Mouse (Mus musculus): ENCODE results near the gene Gbx2. TPM values are rescaled to one million over a fixed set of nuclear protein-coding genes. Genes with fewer than 3 reads are reported as not detected.

Gene Gbx2
- not detected in 2 replicates for polyA plus RNA-seq (2015; fragmentation: Nextera tagmentation; extraction: Ambion mirVana)

DNA sequence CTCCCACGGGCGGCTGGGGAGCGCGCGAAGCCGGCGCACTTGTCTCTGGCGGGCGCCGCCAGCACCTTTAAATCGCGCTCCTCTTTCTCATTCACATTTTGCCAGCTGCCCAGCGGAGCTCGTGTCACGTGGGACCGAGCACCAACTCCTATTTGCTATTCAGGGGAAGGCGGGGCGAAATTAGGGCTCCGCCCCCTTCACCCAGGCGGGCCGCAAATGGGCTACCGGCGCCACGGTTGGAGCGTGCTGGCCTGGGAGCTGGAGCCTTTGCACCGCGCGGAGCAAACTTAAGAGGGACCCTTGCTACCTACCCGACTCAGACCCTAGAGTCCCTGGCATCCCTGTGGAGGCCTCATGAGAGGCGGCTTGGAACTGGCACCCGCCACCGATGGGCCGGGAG, at the start of gene Gbx2:
Gbx2 (minus strand) TSS at position 60 of the 400 bp plus-strand sequence.
- Histone ChIP-seq H3K27ac (ENCODE audit: low read length) (no peak within 1 kb of the TSS), H3K27me3 (ENCODE audit: control insufficient read depth, insufficient read depth, low read depth, low read length) (peaks cover 96% of the 10 kb centered on the region), H3K4me1 (replicated peaks; ENCODE audit: control insufficient read depth, insufficient read depth, low read length) (peaks cover 27% of the 10 kb centered on the region), H3K4me3 (ENCODE audit: low read length) (peak within 1 kb of the TSS; percentile 46), H3K9me3 (ENCODE audit: control insufficient read depth, low read length) (no peaks in the 10 kb centered on the region), H3K4me2 (ENCODE audit: low read depth, low read length) (peak within 1 kb of the TSS; percentile 61), H3K9ac (ENCODE audit: low read length) (peak within 1 kb of the TSS; percentile 32; the same call in 1 of the 2 replicates), H3K36me3 (ENCODE audit: control insufficient read depth, insufficient read depth, low read length) (no peaks in the 10 kb centered on the region)
- whole genome bisulfite sequencing = under 1% methylated on average over 33 of the region's 33 CpGs
- ATAC-seq (ENCODE audit: low read depth) = peak; percentile 76

DNA sequence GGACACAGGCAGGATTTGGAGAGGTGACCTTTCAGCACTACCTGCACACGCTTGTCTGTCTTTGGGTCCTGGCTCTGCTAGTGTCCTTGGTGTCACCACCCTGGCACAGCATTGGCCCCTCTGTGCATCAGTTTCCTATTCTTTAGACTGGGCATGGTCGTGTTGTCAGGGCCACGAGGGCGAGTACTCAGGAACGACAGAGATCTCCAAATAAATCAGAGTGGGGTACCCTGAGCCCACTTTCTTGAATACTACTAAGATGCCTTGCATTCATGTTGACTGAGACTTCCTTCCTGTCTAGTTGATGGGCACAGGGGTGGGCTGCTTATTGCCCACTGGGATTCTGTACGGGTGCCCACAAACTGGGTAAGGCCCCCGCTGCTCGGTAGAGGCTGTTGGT, 46.3 kb upstream of the Gbx2 start:
- Histone ChIP-seq H3K4me2 (ENCODE audit: low read depth, low read length) (no peak overlapping the region), H3K9me3 (ENCODE audit: control insufficient read depth, low read length) (no peaks in the 10 kb centered on the region), H3K4me3 (ENCODE audit: low read length) (no peak overlapping the region), H3K27ac (ENCODE audit: low read length) (no peak overlapping the region), H3K27me3 (ENCODE audit: control insufficient read depth, insufficient read depth, low read depth, low read length) (no peaks in the 10 kb centered on the region), H3K9ac (ENCODE audit: low read length) (no peak overlapping the region), H3K4me1 (replicated peaks; ENCODE audit: control insufficient read depth, insufficient read depth, low read length) (no peaks in the 10 kb centered on the region), H3K36me3 (ENCODE audit: control insufficient read depth, insufficient read depth, low read length) (no peaks in the 10 kb centered on the region)
- WGBS = 88% methylated on average over 8 of the region's 8 CpGs
- ATAC-seq (ENCODE audit: low read depth) = no peak

- no peak for ATAC-seq (ENCODE audit: low read depth)
- Histone ChIP-seq H3K36me3 (ENCODE audit: control insufficient read depth, insufficient read depth, low read length) (no peaks in the 10 kb centered on the region), H3K4me2 (ENCODE audit: low read depth, low read length) (no peak overlapping the region), H3K27ac (ENCODE audit: low read length) (no peak overlapping the region), H3K9ac (ENCODE audit: low read length) (no peak overlapping the region), H3K27me3 (ENCODE audit: control insufficient read depth, insufficient read depth, low read depth, low read length) (no peaks in the 10 kb centered on the region), H3K9me3 (ENCODE audit: control insufficient read depth, low read length) (no peaks in the 10 kb centered on the region), H3K4me3 (ENCODE audit: low read length) (no peak overlapping the region), H3K4me1 (replicated peaks; ENCODE audit: control insufficient read depth, insufficient read depth, low read length) (no peaks in the 10 kb centered on the region)
- 74% methylated on average over 8 of the region's 8 CpGs for WGBS
Observed at GRCm38 (mm10) chr1:89976411-89976810, 45.4 kb upstream of the Gbx2 start.

DNA sequence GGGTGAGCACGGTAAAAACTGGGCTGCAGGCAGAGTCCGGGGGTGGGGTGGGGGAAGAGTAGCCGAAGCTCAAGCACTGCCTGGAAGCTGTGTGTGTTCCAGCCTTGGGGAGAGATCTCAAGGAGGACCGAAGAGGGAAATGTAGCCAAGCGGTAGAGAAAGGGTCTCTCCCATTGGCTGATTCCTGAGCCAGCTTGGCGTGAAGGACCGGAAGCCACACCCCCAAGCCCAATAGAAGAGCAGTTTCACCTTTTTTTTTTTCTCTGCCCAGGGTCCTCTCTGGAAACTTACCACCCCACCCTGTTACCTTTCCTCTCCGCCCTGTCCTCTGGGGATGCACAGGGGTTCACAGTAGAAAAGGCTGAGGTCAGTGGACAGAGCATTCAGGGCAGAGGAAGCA, 43.6 kb upstream of the Gbx2 start:
- no peak overlapping the region for H3K27ac ChIP-seq (ENCODE audit: low read length)
- no peak overlapping the region for H3K4me2 ChIP-seq (ENCODE audit: low read depth, low read length)
- H3K4me3 ChIP-seq (ENCODE audit: low read length) = no peak overlapping the region
- no peaks in the 10 kb centered on the region for H3K4me1 ChIP-seq (replicated peaks; ENCODE audit: control insufficient read depth, insufficient read depth, low read length)
- peaks cover 15% of the 10 kb centered on the region for H3K27me3 ChIP-seq (ENCODE audit: control insufficient read depth, insufficient read depth, low read depth, low read length)
- no peak overlapping the region for H3K9ac ChIP-seq (ENCODE audit: low read length)
- WGBS = 67% methylated on average over 8 of the region's 8 CpGs
- no peaks in the 10 kb centered on the region for H3K36me3 ChIP-seq (ENCODE audit: control insufficient read depth, insufficient read depth, low read length)
- ATAC-seq (ENCODE audit: low read depth) = no peak
- H3K9me3 ChIP-seq (ENCODE audit: control insufficient read depth, low read length) = no peaks in the 10 kb centered on the region

- peaks cover 41% of the 10 kb centered on the region for H3K27me3 ChIP-seq (ENCODE audit: control insufficient read depth, insufficient read depth, low read depth, low read length)
- peak; percentile 73 for ATAC-seq (ENCODE audit: low read depth)
- H3K4me3 ChIP-seq (ENCODE audit: low read length) = no peak overlapping the region
- no peaks in the 10 kb centered on the region for H3K36me3 ChIP-seq (ENCODE audit: control insufficient read depth, insufficient read depth, low read length)
- no peak overlapping the region for H3K9ac ChIP-seq (ENCODE audit: low read length)
- H3K4me2 ChIP-seq (ENCODE audit: low read depth, low read length) = no peak overlapping the region
- 23% methylated on average over 8 of the region's 8 CpGs for WGBS
- no peak overlapping the region for H3K27ac ChIP-seq (ENCODE audit: low read length)
- H3K9me3 ChIP-seq (ENCODE audit: control insufficient read depth, low read length) = no peaks in the 10 kb centered on the region
- peaks cover 5% of the 10 kb centered on the region; the same call in 1 of the 2 replicates for H3K4me1 ChIP-seq (replicated peaks; ENCODE audit: control insufficient read depth, insufficient read depth, low read length)
Observed at GRCm38 (mm10) chr1:89971848-89972247, 40.9 kb upstream of the Gbx2 start.

GRCm38 (mm10) chr1:89969714-89970110, 38.7 kb upstream of the Gbx2 start:
- no peak overlapping the region for H3K9ac ChIP-seq (ENCODE audit: low read length)
- H3K4me1 ChIP-seq (replicated peaks; ENCODE audit: control insufficient read depth, insufficient read depth, low read length) = peaks cover 5% of the 10 kb centered on the region; the same call in 1 of the 2 replicates
- WGBS = 73% methylated on average over 4 of the region's 4 CpGs
- H3K4me2 ChIP-seq (ENCODE audit: low read depth, low read length) = no peak overlapping the region
- no peak for ATAC-seq (ENCODE audit: low read depth)
- H3K27me3 ChIP-seq (ENCODE audit: control insufficient read depth, insufficient read depth, low read depth, low read length) = peaks cover 41% of the 10 kb centered on the region
- no peak overlapping the region for H3K27ac ChIP-seq (ENCODE audit: low read length)
- no peak overlapping the region for H3K4me3 ChIP-seq (ENCODE audit: low read length)
- no peaks in the 10 kb centered on the region for H3K9me3 ChIP-seq (ENCODE audit: control insufficient read depth, low read length)
- H3K36me3 ChIP-seq (ENCODE audit: control insufficient read depth, insufficient read depth, low read length) = no peaks in the 10 kb centered on the region

DNA sequence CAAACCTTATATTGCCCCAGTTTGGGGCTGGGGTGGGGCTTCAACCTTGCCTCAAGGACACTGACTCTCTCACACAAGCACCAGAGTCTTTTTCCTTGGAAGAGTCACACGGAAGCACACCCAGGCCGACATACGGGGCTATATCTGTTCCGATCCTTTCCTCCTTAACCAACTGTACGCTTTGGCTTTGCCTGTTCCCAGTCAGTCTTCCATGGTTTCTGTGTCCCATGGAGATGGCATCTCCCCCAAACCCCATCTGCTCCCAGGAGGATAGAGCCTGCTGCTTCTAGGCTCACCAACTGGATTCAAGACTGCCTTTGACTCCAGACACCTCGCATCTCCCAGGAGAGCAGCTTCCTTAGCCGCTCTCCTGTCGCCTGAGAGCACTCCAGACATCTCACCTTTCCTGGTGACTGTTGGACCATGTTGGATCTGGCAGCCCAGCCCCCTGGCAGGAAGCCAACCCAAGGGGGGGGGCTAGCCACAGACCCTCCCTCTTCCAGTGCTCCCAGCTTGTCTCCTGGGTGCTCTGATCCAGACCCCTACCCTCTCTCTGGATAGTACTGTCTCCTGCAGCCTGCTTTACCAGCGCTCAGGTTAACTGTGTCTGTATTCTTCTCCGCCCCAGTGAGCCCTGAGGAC, 38.2 kb upstream of the Gbx2 start:
- no peak overlapping the region for H3K27ac ChIP-seq (ENCODE audit: low read length)
- no peak overlapping the region for H3K4me2 ChIP-seq (ENCODE audit: low read depth, low read length)
- no peaks in the 10 kb centered on the region for H3K9me3 ChIP-seq (ENCODE audit: control insufficient read depth, low read length)
- ATAC-seq (ENCODE audit: low read depth) = no peak
- no peak overlapping the region for H3K9ac ChIP-seq (ENCODE audit: low read length)
- no peak overlapping the region for H3K4me3 ChIP-seq (ENCODE audit: low read length)
- H3K27me3 ChIP-seq (ENCODE audit: control insufficient read depth, insufficient read depth, low read depth, low read length) = peaks cover 41% of the 10 kb centered on the region
- peaks cover 5% of the 10 kb centered on the region; the same call in 1 of the 2 replicates for H3K4me1 ChIP-seq (replicated peaks; ENCODE audit: control insufficient read depth, insufficient read depth, low read length)
- no peaks in the 10 kb centered on the region for H3K36me3 ChIP-seq (ENCODE audit: control insufficient read depth, insufficient read depth, low read length)
- WGBS = 52% methylated on average over 10 of the region's 10 CpGs

DNA sequence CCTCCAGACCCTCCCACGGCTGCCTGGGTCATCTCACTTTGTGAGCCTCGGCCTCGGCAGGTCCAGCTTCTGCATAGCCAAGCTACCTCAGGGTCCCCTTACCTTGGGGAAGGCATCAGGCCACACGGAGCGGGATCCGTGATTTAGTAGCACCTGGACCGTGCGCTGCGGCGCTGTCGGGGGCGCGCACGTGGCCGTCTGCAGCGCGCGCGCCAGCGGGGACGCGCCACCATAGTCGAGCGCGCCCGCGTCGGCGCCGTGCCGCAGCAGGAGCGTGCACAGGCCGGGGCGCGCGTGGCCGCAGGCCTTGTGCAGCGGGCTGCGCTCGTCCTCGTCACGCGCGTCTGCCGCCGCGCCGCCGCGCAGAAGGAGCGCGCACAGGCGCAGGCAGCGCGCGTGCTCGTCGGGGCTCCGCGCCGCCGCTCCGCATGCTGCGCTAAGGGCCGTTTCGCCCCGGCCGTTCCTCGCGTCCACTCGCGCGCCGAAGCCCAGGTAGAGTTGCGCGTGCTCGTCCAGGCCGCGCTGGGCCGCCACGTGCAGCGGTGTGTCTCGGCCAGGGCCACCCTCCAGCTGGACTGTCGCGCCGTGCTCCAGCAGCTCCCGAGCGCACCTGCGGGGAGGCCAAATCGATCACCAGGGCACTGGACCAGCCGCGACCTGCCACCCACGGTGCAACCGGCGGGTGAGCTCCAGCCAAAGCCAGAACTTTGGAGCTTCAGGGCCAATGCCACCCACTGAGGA, 37.3 kb upstream of the Gbx2 start:
- Histone ChIP-seq H3K4me2 (ENCODE audit: low read depth, low read length) (peak overlapping the region; percentile 95), H3K9me3 (ENCODE audit: control insufficient read depth, low read length) (no peaks in the 10 kb centered on the region), H3K36me3 (ENCODE audit: control insufficient read depth, insufficient read depth, low read length) (no peaks in the 10 kb centered on the region), H3K27me3 (ENCODE audit: control insufficient read depth, insufficient read depth, low read depth, low read length) (peaks cover 41% of the 10 kb centered on the region), H3K27ac (ENCODE audit: low read length) (no peak overlapping the region), H3K4me1 (replicated peaks; ENCODE audit: control insufficient read depth, insufficient read depth, low read length) (peaks cover 5% of the 10 kb centered on the region; the same call in 1 of the 2 replicates), H3K4me3 (ENCODE audit: low read length) (peak overlapping the region; percentile 57), H3K9ac (ENCODE audit: low read length) (peak overlapping the region; percentile 59)
- no peak for ATAC-seq (ENCODE audit: low read depth)
- WGBS = 1% methylated on average over 94 of the region's 95 CpGs

DNA sequence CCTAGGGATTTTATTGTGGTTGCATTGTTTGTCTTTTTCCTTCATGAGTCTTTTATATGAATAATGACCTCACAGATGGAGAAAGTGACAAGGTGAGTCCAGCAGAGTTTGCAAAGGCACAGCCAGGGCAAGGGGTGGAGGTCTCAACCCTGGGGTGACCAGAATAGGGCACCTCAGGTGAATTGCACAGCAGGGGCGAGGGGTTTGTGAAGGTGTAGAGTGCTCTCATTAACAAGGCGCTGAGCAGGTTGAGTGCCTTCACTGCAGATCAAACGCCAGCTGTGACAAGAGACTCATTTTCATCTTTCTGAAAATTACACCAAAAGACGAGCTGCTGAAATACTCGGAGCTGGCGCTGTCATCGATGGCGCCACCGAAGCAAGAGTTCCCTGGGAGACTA, 36.6 kb upstream of the Gbx2 start:
- ATAC-seq (ENCODE audit: low read depth) = no peak
- Histone ChIP-seq H3K9ac (ENCODE audit: low read length) (no peak overlapping the region; the same call in 1 of the 2 replicates), H3K27ac (ENCODE audit: low read length) (no peak overlapping the region), H3K4me1 (replicated peaks; ENCODE audit: control insufficient read depth, insufficient read depth, low read length) (peaks cover 5% of the 10 kb centered on the region; the same call in 1 of the 2 replicates), H3K4me2 (ENCODE audit: low read depth, low read length) (peak overlapping the region; percentile 95), H3K36me3 (ENCODE audit: control insufficient read depth, insufficient read depth, low read length) (no peaks in the 10 kb centered on the region), H3K9me3 (ENCODE audit: control insufficient read depth, low read length) (no peaks in the 10 kb centered on the region), H3K27me3 (ENCODE audit: control insufficient read depth, insufficient read depth, low read depth, low read length) (peaks cover 47% of the 10 kb centered on the region), H3K4me3 (ENCODE audit: low read length) (peak overlapping the region; percentile 57)
- 13% methylated on average over 9 of the region's 9 CpGs for WGBS

All from lung, embryonic 16.5 days (tissue).